Mouse (Mus musculus): ENCODE measurements around the gene Serpinb9c.
"Not testable (repeated sequence)": the region's sequence is repeated elsewhere in the genome, so short reads cannot be mapped to it uniquely, and the experiment has no call there.

Serpinb9c gene

GRCm38 (mm10) chr13:33159642-33160041 lies at the start of gene Serpinb9c:
Gene Serpinb9c, minus strand, starts transcription at chr13:33159742.
- in situ Hi-C loops (cut with MboI, MseI): loop anchor here (10.0 kb wide), 1 partner anchor 1025 kb away; no protein-coding TSS in a partner anchor

DNA sequence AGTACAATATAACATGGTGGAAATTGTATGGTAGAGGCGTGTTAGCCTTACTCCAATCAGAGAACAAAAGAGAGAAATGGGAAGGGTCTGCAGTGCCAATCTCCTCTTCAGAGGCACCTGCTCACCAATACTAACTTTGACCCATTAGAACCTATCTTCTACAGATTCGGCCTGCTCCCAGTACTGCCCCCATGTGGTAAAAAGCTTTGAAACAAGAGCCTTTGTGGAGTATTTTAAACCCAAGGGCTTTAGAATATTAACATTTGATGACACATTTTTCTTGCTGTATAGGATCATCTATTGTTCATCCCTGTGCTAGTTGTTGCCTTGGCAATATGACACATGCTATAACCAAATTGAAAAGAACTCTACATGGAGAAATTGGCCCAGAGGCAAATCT lies 40.2 kb upstream of the Serpinb9c start:
- in situ Hi-C loops (cut with MboI, MseI): no loop called here

DNA sequence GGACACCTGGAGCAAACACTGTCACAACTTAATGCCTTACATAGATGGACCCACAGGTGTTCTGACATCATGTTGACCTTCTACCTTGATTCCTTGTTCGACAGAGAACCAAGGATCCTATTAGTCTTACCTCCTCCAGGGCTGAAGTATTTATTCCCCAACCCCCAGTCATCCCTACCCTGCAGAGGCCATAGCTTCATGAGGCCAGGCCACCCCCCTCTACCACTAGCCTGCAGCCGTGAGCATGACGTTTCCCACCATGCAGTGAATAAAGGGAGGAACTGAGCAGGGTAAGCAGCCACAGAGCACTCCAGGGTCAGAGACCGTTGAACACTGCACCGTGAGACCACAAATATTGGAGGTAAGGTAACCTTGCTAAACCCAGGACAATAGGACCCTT lies 33.1 kb upstream of the Serpinb9c start, which contains the start of gene Serpinb9d:
Serpinb9d (plus strand) TSS at position 301 of the 400 bp plus-strand sequence.
- in situ Hi-C loops (cut with MboI, MseI): no loop called here

GRCm38 (mm10) chr13:33190486-33190885 lies 30.9 kb upstream of the Serpinb9c start:
- in situ Hi-C loops (cut with MboI, MseI): not testable (repeated sequence)

DNA sequence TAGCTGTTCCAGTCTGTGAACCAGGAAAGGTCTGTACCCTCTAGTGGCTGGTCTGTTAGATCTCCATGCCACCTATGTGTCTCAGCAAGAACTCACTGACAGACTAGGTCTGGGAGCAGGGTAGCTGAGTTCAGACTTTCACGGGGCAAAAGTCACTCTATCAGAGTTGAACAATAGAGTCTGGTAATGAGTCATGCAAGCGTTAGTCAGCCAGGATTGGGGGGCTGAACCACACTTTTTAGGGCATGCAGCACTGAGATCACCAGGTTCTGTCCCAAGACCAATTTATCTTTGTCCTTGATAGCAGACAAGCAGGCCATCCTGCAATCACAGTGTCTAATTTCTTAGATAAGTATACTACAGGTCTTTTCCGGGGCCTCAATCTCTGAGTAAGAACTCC lies 18.1 kb downstream of the Serpinb9c start:
- in situ Hi-C loops (cut with MboI, MseI): no loop called here

GRCm38 (mm10) chr13:33137717-33138116 lies 21.8 kb downstream of the Serpinb9c start:
- in situ Hi-C loops (cut with MboI, MseI): no loop called here

DNA sequence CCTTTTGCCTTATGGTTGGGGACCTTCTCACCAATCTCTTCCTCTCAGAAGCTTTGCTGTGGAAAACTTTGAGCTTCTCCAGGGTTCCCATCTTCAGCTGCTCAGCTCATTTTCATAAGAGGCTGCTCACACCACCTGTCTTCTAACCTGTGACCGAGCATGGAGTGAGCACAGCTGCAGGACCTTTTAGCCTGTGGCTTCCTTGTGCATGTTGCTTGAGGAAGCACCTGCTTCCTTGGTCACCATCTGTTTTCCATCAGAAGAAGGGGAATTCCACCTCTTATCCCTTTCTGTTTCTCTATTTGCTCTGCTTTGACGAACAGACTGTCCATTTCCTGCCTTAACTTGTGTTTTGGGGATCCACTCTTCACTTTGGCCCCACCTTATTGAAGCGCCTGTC lies 46.5 kb downstream of the Serpinb9c start:
- in situ Hi-C loops (cut with MboI, MseI): loop anchor here (10.0 kb wide), 1 partner anchor 1178 kb away; no protein-coding TSS in a partner anchor

DNA sequence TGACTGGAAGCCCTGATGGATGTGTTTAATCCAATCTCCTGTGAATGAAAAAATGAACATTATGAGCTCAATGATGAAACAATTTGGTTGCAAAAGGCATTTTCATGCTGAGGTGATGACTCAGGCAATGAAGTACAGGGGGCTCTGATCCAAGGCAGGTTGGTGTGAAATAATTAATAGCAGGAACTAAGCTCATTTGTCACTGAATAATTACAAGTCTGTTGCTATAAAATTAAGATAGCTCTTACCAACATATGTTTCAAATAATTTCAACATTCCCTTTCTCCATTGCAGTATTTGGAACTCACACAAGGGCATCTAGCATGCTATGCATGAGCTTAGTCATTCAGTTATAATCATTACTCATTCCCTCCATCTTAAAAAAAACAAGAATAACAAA lies 53.9 kb downstream of the Serpinb9c start:
- in situ Hi-C loops (cut with MboI, MseI): no loop called here

All from T-helper 2 cell (primary cell).